Mouse (Mus musculus): ENCODE data around the gene Ankrd23. TPM values are rescaled to one million over a fixed set of nuclear protein-coding genes. Genes with fewer than 3 reads are reported as not detected.

Ankrd23 gene
- polyA plus RNA-seq, 1 experiment = 17.9 TPM

- Histone ChIP-seq H3K4me3 (ENCODE audit: insufficient read depth, low read depth, low read length) (no peak overlapping the region), H3K4me1 (ENCODE audit: control insufficient read depth, insufficient read depth, insufficient read length, low read length) (peaks cover 2% of the 10 kb centered on the region; the same call in 1 of the 2 replicates), H3K27ac (replicated peaks; ENCODE audit: low read depth, low read length) (no peak overlapping the region)
Measured at GRCm38 (mm10) chr1:36493299-36493698, 43.4 kb downstream of the Ankrd23 start.

DNA sequence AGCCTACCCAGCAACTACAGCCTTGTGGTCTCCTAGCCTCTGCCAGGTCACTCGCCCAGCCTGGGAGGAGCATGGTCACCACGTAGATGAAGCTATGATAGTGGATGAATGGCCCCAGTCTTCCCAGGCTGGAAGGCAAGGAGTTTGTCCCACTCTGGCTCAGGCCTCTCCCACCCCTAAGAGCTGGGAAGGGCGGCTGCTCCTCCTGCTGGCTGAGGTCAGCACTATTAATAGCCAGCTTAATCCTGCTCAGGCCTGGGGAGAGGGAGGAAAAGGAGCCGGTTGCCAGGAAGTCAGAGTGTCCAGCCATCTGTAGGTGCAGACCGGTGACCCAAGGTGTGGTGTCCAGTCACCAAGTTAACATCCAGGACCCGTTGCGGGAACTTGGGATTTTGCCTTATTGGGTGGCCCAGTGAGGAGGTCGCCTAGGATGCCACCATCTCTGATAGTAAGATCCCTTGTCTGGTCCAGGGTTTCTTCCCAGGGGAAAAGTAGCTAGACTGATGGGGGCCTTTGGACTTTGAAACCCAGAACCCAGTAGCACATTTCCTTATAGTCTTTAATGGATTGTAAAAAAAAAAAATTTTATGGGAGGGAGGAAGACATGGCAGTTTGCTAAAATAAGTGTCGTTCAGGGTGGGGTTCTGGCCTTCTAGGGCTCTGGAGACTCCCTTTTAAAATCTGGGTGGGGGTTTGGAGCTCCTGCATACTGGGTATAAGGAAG is 44.1 kb downstream of the Ankrd23 start:
- Histone ChIP-seq H3K27ac (replicated peaks; ENCODE audit: low read depth, low read length) (no peak overlapping the region), H3K4me3 (ENCODE audit: insufficient read depth, low read depth, low read length) (no peak overlapping the region), H3K4me1 (ENCODE audit: control insufficient read depth, insufficient read depth, insufficient read length, low read length) (peaks cover 2% of the 10 kb centered on the region; the same call in 1 of the 2 replicates)

- Histone ChIP-seq H3K4me1 (ENCODE audit: control insufficient read depth, insufficient read depth, insufficient read length, low read length) (peaks cover 2% of the 10 kb centered on the region; the same call in 1 of the 2 replicates), H3K27ac (replicated peaks; ENCODE audit: low read depth, low read length) (no peak overlapping the region), H3K4me3 (ENCODE audit: insufficient read depth, low read depth, low read length) (no peak overlapping the region)
Measured at GRCm38 (mm10) chr1:36489661-36490060, 47.0 kb downstream of the Ankrd23 start.

GRCm38 (mm10) chr1:36487111-36487510 is 49.6 kb downstream of the Ankrd23 start:
- H3K27ac ChIP-seq (replicated peaks; ENCODE audit: low read depth, low read length) = no peak overlapping the region
- H3K4me1 ChIP-seq (ENCODE audit: control insufficient read depth, insufficient read depth, insufficient read length, low read length) = 0 out of 2 replicates have a peak, but pooled peaks cover under 1% of the 10 kb centered on the region
- no peak overlapping the region for H3K4me3 ChIP-seq (ENCODE audit: insufficient read depth, low read depth, low read length)

- Histone ChIP-seq H3K4me1 (ENCODE audit: control insufficient read depth, insufficient read depth, insufficient read length, low read length) (no peaks in the 10 kb centered on the region), H3K4me3 (ENCODE audit: insufficient read depth, low read depth, low read length) (no peak overlapping the region), H3K27ac (replicated peaks; ENCODE audit: low read depth, low read length) (no peak overlapping the region)
Measured at GRCm38 (mm10) chr1:36485080-36485479, 51.6 kb downstream of the Ankrd23 start.

DNA sequence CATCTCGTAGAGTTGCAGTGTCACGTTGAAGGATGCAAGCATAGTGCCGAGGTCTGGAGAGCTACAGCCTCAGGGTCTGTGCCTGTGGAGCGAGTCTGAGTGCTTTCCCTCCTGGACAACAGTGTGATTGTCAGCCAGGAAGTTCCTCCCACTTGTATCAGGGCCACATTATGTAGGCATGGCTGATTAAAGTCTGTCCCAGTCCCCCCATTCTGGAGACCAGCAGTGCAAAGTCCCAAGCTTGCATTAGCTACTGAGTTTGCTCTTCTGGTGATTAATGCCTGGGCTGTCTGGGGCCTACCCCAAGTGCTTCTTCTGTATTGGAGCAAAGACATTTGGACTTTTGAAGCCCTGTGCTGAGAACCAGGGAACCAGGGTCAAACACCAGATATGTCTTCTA is 52.9 kb downstream of the Ankrd23 start:
- H3K4me3 ChIP-seq (ENCODE audit: insufficient read depth, low read depth, low read length) = no peak overlapping the region
- H3K4me1 ChIP-seq (ENCODE audit: control insufficient read depth, insufficient read depth, insufficient read length, low read length) = no peaks in the 10 kb centered on the region
- H3K27ac ChIP-seq (replicated peaks; ENCODE audit: low read depth, low read length) = no peak overlapping the region

Other genes starting within 250 kb of the Ankrd23 start
- 1.3 and 4.0 TPM in 2 replicates for gene Arid5a, start 229.2 kb downstream of the Ankrd23 start, polyA plus RNA-seq (2012; ENCODE audit: insufficient read depth, insufficient read length, missing spikeins)
- 26.9 and 35.3 TPM in 2 replicates for gene Kansl3, start 167.7 kb downstream of the Ankrd23 start, polyA plus RNA-seq (2012; ENCODE audit: insufficient read depth, insufficient read length, missing spikeins)
- gene Fer1l5, start 164.6 kb downstream of the Ankrd23 start, polyA plus RNA-seq (2012; ENCODE audit: insufficient read depth, insufficient read length, missing spikeins) = not detected in 2 replicates
- gene Lman2l, start 91.6 kb downstream of the Ankrd23 start, polyA plus RNA-seq (2012; ENCODE audit: insufficient read depth, insufficient read length, missing spikeins) = 25.6 and 26.7 TPM in 2 replicates
- 1.5 TPM in 2 replicates for gene Cnnm4, start 65.3 kb downstream of the Ankrd23 start, polyA plus RNA-seq (2012; ENCODE audit: insufficient read depth, insufficient read length, missing spikeins)
- gene Cnnm3, start 25.0 kb downstream of the Ankrd23 start, polyA plus RNA-seq (2012; ENCODE audit: insufficient read depth, insufficient read length, missing spikeins) = 7.2 and 7.3 TPM in 2 replicates
- 4.1 and 7.8 TPM in 2 replicates for gene Gm42417, start 2.5 kb upstream of the Ankrd23 start, polyA plus RNA-seq (2012; ENCODE audit: insufficient read depth, insufficient read length, missing spikeins)
- 5.0 and 8.4 TPM in 2 replicates for gene Ankrd39, start 10.6 kb upstream of the Ankrd23 start, polyA plus RNA-seq (2012; ENCODE audit: insufficient read depth, insufficient read length, missing spikeins)
- gene Sema4c, start 21.5 kb upstream of the Ankrd23 start, polyA plus RNA-seq (2012; ENCODE audit: insufficient read depth, insufficient read length, missing spikeins) = 4.1 and 6.7 TPM in 2 replicates
- not detected in 2 replicates for gene Fam178b, start 146.3 kb upstream of the Ankrd23 start, polyA plus RNA-seq (2012; ENCODE audit: insufficient read depth, insufficient read length, missing spikeins)
- gene Cox5b, start 154.6 kb upstream of the Ankrd23 start, polyA plus RNA-seq (2012; ENCODE audit: insufficient read depth, insufficient read length, missing spikeins) = 5,769 and 6,142 TPM in 2 replicates
- not detected in 2 replicates for gene 4933424G06Rik, start 173.3 kb upstream of the Ankrd23 start, polyA plus RNA-seq (2012; ENCODE audit: insufficient read depth, insufficient read length, missing spikeins)
- 51.9 and 52.4 TPM in 2 replicates for gene Actr1b, start 177.5 kb upstream of the Ankrd23 start, polyA plus RNA-seq (2012; ENCODE audit: insufficient read depth, insufficient read length, missing spikeins)
- gene Zap70, start 224.9 kb upstream of the Ankrd23 start, polyA plus RNA-seq (2012; ENCODE audit: insufficient read depth, insufficient read length, missing spikeins) = not detected in 2 replicates

All from brown adipose tissue, adult 24 weeks (tissue).